Mouse (Mus musculus) 3T3-L1 (cell line): Measurements from ENCODE around the gene Gm11567.
"Not testable (repeated sequence)": the region's sequence is repeated elsewhere in the genome, so short reads cannot be mapped to it uniquely, and the experiment has no call there.

Experiments used
- DNase-seq: peaks from one replicate; pipeline ENCODE4 v3.0.0-alpha.2; 2015; ENCODE audit warnings: low read depth, low spot score

Gm11567 gene

GRCm38 (mm10) chr11:99878887-99879286 is at the start of gene Gm11567:
Gm11567 (plus strand) TSS chr11:99879187.
- not testable (repeated sequence) for DNase-seq

- no peak for DNase-seq
Observed at GRCm38 (mm10) chr11:99837966-99838365, 41.0 kb upstream of the Gm11567 start, which contains the start of gene 2300003K06Rik. 2300003K06Rik (minus strand) TSS chr11:99838066.

GRCm38 (mm10) chr11:99842185-99842584 is 36.8 kb upstream of the Gm11567 start:
- DNase-seq = no peak

- DNase-seq = no peak
Observed at GRCm38 (mm10) chr11:99846746-99847145, 32.2 kb upstream of the Gm11567 start.

GRCm38 (mm10) chr11:99851508-99851907 is 27.5 kb upstream of the Gm11567 start, which contains the start of gene Krtap4-16:
Krtap4-16 (minus strand) TSS chr11:99851608.
- peak; percentile 36 for DNase-seq

GRCm38 (mm10) chr11:99854121-99854520 is 24.9 kb upstream of the Gm11567 start:
- DNase-seq = peak; percentile 12

GRCm38 (mm10) chr11:99857617-99858016 is 21.4 kb upstream of the Gm11567 start, which contains the start of gene Gm11568:
Gm11568 (plus strand) TSS chr11:99857917.
- DNase-seq = no peak

GRCm38 (mm10) chr11:99858761-99859160 is 20.2 kb upstream of the Gm11567 start:
- peak; percentile 78 for DNase-seq

- DNase-seq = not testable (repeated sequence)
Observed at GRCm38 (mm10) chr11:99864176-99864575, 14.8 kb upstream of the Gm11567 start, which contains the start of gene Gm11559. Gm11559 (plus strand) TSS chr11:99864476.

- not testable (repeated sequence) for DNase-seq
Observed at GRCm38 (mm10) chr11:99873089-99873488, 5.9 kb upstream of the Gm11567 start, which contains the start of gene Krtap9-1. Krtap9-1 (plus strand) TSS chr11:99873389.

- no peak for DNase-seq
Observed at GRCm38 (mm10) chr11:99907620-99908019, 28.6 kb downstream of the Gm11567 start, which contains the start of gene Krtap31-1. Krtap31-1 (plus strand) TSS chr11:99907920.

- no peak for DNase-seq
Observed at GRCm38 (mm10) chr11:99914451-99914850, 35.5 kb downstream of the Gm11567 start, which contains the start of gene Gm11565. Gm11565 (plus strand) TSS chr11:99914751.
